Mouse (Mus musculus) cerebellum, adult (tissue): ENCODE data around the gene Tnrc6a.

Experiments used
- ATAC-seq: cut with Nextera tagmentation; 2 replicates; pipeline ENCODE4 v1.9.2; 2017; ENCODE audit warnings: mild to moderate bottlenecking, moderate library complexity, mixed read lengths; ENCODE audit not compliant: insufficient number of reproducible peaks, low FRiP score, low TSS enrichment

Tnrc6a gene

GRCm38 (mm10) chr7:123187246-123187645, 63.6 kb downstream of the Tnrc6a start:
- ATAC-seq: no peak

GRCm38 (mm10) chr7:123188462-123188861, 64.8 kb downstream of the Tnrc6a start:
- no peak for ATAC-seq

DNA sequence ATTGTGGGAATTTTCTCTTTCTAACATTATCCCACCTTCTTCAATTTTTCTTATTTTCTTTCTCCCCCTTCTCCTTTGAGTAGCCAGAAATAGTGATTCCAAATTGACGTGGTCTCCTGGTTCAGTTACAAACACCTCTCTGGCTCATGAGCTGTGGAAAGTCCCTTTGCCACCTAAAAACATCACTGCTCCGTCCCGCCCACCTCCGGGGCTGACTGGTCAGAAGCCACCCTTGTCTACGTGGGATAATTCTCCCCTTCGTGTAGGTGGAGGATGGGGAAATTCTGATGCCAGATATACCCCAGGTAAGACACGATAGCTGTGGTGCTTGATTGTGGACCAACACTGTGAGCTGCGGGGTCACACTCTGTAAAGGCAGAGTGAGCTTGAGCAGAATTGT, 66.1 kb downstream of the Tnrc6a start:
- ATAC-seq: no peak

DNA sequence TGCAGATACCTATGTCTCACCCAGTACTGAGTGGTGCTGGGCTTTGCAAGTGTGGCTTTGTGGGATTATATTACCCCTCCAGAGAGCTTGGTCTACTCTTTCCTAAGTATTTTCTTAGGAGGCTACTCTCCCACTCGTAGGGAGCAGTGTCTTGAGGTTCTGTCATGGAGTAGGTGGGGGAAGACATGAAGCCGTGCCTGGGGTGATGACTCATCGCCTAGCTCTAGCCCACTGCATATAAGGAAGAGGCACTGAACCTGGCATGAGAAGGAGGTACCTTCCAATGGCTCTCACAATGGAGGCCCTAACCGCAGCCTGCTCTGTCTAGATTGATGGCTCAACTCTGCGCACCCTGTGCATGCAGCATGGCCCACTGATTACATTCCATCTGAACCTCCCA, 68.0 kb downstream of the Tnrc6a start:
- no peak for ATAC-seq

DNA sequence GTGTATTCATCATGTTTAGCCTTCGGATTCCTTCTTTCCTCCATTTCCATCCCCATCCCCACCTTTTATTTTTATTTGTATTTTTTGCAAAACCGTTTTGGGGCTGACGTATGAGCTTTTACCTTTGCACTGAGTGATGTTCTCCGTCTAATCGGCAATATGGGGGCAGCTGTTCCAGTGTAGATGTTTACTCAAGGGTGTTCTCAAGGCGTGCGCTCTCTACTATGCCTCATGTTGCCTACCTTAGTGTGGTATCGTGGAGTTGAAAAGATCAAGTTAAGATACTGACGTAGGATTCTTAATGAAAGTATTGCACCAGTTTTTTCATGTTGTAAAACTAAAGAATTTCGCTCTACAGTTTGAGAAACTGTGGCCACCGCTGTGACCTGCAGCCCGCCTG, 69.5 kb downstream of the Tnrc6a start:
- ATAC-seq: no peak

- ATAC-seq: peak; percentile 69; the same call in 1 of the 2 replicates
Observed at GRCm38 (mm10) chr7:123194696-123195095, 71.0 kb downstream of the Tnrc6a start.

DNA sequence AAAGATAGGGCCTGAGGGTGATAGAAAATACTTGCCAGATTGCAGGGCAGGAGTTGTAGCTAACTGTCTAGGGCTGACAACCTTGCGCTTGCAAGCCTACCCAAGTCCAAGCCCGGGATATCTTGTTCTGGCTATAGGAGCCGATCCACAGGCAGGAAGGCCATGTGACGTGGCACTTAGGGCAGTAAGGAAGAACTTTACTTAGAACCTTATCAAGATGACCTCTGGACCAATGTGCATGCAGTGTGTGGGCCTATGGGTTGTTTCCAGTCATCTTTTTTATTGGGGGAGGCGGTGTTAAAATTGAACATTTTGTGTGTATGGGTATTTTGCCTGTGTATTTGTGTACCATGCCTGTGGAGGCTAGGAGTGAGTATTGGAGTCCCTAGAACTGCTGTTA, 72.7 kb downstream of the Tnrc6a start:
- no peak for ATAC-seq

- ATAC-seq: no peak
Observed at GRCm38 (mm10) chr7:123198695-123199094, 75.0 kb downstream of the Tnrc6a start.

- no peak for ATAC-seq
Observed at GRCm38 (mm10) chr7:123199151-123199550, 75.5 kb downstream of the Tnrc6a start.

DNA sequence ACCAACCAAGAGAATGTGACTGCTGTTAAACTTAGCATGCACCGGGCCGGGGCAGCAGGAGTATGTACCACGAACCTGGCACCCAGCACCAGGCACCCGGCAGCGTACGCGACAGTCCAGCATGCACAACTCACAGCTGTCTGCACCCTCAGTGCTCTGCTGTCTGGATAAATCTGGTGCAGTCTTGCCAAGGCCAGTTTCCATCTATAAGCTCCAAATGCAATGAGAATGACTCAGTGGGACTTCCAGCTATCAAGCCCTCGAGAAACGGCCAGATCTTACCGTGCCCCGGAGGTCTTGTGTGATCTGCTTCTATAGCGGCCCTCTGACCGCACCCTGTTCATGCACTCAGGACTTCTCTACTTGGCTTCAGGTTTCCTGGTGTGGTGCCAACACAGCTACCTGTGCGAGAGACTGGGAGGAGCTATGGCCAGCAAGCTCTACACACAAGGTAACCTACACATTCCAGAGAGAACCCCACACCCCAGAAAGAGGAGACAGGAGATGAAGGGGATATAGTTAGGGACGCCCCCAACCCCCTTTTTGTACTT, 76.0 kb downstream of the Tnrc6a start:
- ATAC-seq: no peak

GRCm38 (mm10) chr7:123200722-123201121, 77.0 kb downstream of the Tnrc6a start:
- ATAC-seq: no peak

- no peak for ATAC-seq
Observed at GRCm38 (mm10) chr7:123205261-123205660, 81.6 kb downstream of the Tnrc6a start.

DNA sequence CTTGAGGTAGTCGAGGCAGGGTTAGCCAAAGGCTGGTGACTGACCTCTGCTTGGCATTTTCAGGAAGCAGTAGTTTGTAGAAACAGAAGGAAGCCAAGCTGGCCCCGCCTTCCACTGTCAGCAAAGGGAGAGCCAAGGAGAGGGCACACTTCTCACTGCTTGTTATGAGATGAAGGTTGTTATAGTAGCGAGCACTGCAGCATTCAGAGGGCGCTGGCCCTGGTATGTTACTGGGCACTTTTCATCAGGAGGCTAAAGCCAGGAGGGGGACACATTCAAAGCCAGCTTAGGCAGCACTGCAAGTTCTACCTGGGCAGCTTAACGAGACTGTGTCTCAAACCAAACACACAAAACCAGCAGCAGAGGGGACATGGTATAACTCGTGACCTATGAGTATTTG, 83.9 kb downstream of the Tnrc6a start:
- ATAC-seq: no peak

DNA sequence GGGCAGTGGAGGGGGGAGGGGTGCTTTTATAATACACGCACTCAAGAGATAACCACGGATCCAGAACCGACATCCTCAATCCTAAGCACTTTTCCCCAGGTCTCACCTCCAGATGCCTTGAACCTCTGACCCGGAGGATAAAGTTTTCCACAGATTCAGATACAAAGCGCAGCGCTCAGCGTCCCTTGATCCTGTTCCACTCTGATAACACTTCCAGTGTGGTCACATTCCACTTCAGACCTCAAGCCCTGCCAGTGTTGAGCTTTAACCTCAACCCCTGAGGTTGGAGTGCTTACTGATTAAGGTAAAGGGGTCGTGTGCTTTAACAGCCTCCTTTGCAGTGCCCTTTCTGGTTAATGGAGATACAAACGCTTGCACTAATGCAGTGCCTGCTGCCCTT, 86.2 kb downstream of the Tnrc6a start:
- ATAC-seq: no peak

DNA sequence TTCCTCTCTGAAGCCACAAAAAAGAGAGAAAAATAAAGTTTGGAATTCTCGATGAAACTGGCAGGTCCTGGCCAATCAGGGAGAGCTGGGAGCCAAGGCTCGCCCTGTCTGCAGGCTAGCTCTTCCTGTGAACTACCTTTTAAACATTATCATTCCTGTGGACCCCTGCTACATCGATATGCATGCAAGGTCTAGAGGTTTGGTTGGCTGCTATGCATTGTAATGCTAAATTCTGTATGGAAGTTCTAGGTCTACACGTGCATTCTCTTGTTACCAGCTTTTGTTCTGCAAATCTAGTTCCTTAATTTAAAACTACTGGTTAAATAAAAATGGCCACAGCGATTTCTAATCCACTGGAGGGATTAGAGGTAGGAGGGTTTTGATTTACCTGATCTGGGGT, 87.8 kb downstream of the Tnrc6a start:
- no peak for ATAC-seq

DNA sequence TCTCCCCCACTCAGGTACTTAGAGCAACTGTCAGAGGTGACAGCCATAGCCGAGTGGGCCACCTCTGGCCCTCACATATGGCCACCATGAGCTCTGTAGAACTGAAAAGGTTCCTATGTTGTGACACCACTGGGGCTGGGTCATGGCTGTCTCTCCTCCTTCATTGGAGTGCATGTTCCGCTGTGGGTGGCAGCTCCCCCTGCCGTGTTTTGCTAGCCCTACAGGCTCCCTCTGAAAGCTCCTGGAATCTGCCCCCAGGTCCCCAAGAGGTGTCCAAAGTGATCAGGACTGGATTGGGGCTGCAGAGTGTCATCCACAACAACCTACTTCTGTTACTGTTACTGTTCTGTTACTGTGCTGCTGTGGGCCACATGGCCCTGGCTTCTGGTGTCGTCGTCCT, 88.6 kb downstream of the Tnrc6a start:
- no peak for ATAC-seq

- no peak for ATAC-seq
Observed at GRCm38 (mm10) chr7:123214365-123215075, 90.8 kb downstream of the Tnrc6a start, which contains the start of gene Slc5a11. TSS of gene Slc5a11 (plus strand) at chr7:123214780.

DNA sequence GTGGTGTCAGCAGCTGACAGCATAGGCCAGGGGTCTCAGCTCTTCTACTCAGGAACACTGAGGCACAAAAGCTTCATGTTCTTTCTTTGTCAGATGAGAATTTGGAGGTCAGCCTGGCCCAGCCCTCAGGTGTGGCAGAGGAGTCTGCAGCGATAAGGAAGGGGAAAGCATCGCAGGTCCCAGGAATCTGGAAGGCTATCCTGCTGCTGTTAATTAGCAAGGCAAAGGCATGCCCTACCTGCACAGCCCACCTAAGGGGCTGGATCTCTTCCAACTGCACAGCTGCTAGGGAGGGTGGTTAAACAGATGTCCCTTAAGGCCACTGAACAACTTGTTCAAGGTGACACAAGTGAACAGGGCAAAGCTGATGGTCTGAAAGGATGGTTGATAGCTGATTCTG, 91.5 kb downstream of the Tnrc6a start:
- no peak for ATAC-seq

GRCm38 (mm10) chr7:123217448-123218354, 94.0 kb downstream of the Tnrc6a start:
- ATAC-seq: no peak

- no peak for ATAC-seq
Observed at GRCm38 (mm10) chr7:123218620-123219019, 94.9 kb downstream of the Tnrc6a start.
